33 mouse cellular contexts compared by ENCODE assay signal in the genomic region with DNA sequence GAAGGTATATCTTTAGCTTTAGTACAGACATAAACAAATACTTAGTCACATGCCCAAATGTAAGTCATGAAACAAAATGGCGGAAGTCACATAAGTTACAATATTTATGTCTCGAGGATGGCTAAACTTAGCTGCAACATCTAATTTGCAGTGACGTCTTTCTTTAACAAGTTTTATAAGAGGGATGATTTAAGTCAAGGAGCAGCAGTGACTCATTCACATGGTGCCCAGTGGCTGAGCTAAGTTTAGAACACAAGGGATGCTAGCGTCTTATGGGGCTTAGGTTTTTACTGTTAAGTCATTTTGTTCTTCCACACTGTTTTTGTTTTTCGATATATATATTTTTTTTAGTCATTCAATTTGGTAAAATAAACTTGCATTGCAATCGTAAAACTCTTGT. TPM values are rescaled to one million over a fixed set of nuclear protein-coding genes. Genes with fewer than 3 reads are reported as not detected.
"Had no signal": no experiment of that assay in that cellular context is flagged by ENCODE, and none has a peak within 500 bp of the region (broad histone marks: within the 10 kb centered on the region; RNA-seq: fewer than 3 reads in every experiment).

No protein-coding gene starts in this region.

- H3K9me3 ChIP-seq: heart, embryonic 10.5 days; heart, embryonic 12.5 days; hindbrain, embryonic 10.5 days; hindbrain, embryonic 12.5 days; intestine, embryonic 15.5 days; limb, embryonic 12.5 days; limb, embryonic 15.5 days; liver, embryonic 13.5 days had no signal

- H3K27ac ChIP-seq: gastrocnemius, adult 2 months; heart, embryonic 10.5 days; hindbrain, embryonic 10.5 days; hindbrain, embryonic 12.5 days; hindbrain, embryonic 14.5 days; intestine, embryonic 15.5 days; kidney, postnatal 0 days; limb, embryonic 12.5 days; limb, embryonic 15.5 days; liver, embryonic 13.5 days had no signal

- H3K27me3 ChIP-seq: heart, embryonic 12.5 days; hindbrain, embryonic 12.5 days; intestine, embryonic 15.5 days; limb, embryonic 12.5 days; limb, embryonic 15.5 days; liver, embryonic 13.5 days had no signal

- H3K36me3 ChIP-seq: heart, embryonic 10.5 days; heart, embryonic 12.5 days; hindbrain, embryonic 10.5 days; hindbrain, embryonic 12.5 days; intestine, embryonic 15.5 days; limb, embryonic 12.5 days; limb, embryonic 15.5 days; liver, embryonic 13.5 days had no signal

- H3K4me2 ChIP-seq: heart, embryonic 12.5 days; hindbrain, embryonic 12.5 days; hindbrain, embryonic 14.5 days; intestine, embryonic 15.5 days; limb, embryonic 12.5 days; limb, embryonic 15.5 days; liver, embryonic 11.5 days; liver, embryonic 13.5 days had no signal

- DNase-seq: gastrocnemius, adult 2 months; gastrocnemius, postnatal 10 days; gastrocnemius, postnatal 25 days; heart, adult 18-20 months; heart, postnatal 10 days; heart, postnatal 4 days; kidney, adult 18-20 months; kidney, adult 8-10 months; kidney, postnatal 14 days; kidney, postnatal 36 days; layer of hippocampus, adult 9-11 months; layer of hippocampus, postnatal 36 days; left cerebral cortex, postnatal 4 days; liver, embryonic 13.5 days had no signal

- H3K4me1 ChIP-seq: heart, embryonic 10.5 days; heart, embryonic 12.5 days; hindbrain, embryonic 10.5 days; hindbrain, embryonic 12.5 days; intestine, embryonic 15.5 days; limb, embryonic 15.5 days; liver, embryonic 13.5 days had no signal

- H3K9ac ChIP-seq: heart, embryonic 12.5 days; hindbrain, embryonic 12.5 days; hindbrain, embryonic 14.5 days; intestine, embryonic 15.5 days; limb, embryonic 12.5 days; limb, embryonic 15.5 days; liver, embryonic 13.5 days had no signal

- ATAC-seq: hindbrain, embryonic 16.5 days; inflammation-experienced regulatory T-cells, adult 6 months; intestine, embryonic 15.5 days; intestine, postnatal 0 days had no signal

- H3K4me3 ChIP-seq: gastrocnemius, adult 2 months; heart, embryonic 10.5 days; heart, embryonic 12.5 days; hindbrain, embryonic 10.5 days; hindbrain, embryonic 12.5 days; intestine, embryonic 15.5 days; limb, embryonic 12.5 days; limb, embryonic 15.5 days; liver, embryonic 13.5 days had no signal

RNA-seq across cellular contexts. Expression of gene Adcyap1, which starts 19.0 kb away (rescaled TPM):
- total RNA-seq: gastrocnemius, adult 2 months; gastrocnemius, postnatal 25 days; gastrocnemius, postnatal 4 days; granulocyte monocyte progenitor cell, adult 5-6 weeks; heart, adult 18-20 months; heart, adult 8-10 months; heart, postnatal 10 days; heart, postnatal 25 days; heart, postnatal 4 days had no signal
- polyA plus RNA-seq: heart, embryonic 16.5 days; inflammation-experienced regulatory T-cells, adult 6 months; kidney, embryonic 14.5 days had no signal
